Mouse (Mus musculus): ENCODE data around the gene Otulin. TPM values are rescaled to one million over a fixed set of nuclear protein-coding genes. Genes with fewer than 3 reads are reported as not detected.
A peak's percentile ranks its signal among the peaks of the same experiment; 100 is the strongest.

Otulin gene
- polyA plus RNA-seq, 1 experiment from 2014 or later: 26.2 TPM

DNA sequence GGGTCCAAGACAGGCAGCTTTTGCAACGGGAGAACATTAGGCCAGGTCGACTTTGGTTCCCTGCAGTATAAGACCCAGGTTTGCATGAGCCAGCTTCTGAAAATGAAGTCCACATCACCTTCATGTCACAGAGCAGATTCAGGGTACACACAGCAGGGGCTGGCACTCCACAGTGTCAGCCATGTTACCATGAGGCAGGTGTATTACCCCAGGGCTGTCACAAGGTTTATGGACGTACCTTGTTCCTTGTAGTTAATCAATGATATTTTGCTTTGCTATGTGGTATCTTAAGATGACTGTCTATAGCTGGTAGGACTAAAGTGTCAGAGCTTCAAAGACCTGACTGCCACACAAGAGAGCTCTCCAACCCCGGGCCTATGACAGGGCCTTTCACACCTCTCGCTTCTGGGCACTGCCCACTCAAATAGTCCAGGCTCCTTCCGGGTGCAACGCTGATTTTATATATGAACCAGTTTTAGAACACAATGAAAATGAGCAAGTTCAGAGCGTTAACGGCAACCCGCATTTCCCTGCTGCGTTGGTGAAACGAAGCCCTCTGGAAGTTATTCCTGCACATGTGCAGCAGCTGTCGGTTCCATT lies 31.6 kb downstream of the Otulin start:
- ATAC-seq (no peak), DNase-seq (ENCODE audit: low spot score) (no peak)
- Histone ChIP-seq H3K27ac (ENCODE audit: low read length) (no peak overlapping the region), H3K36me3 (ENCODE audit: insufficient read depth, low read length) (0 out of 2 replicates have a peak, but pooled peaks cover 4% of the 10 kb centered on the region), H3K9ac (replicated peaks; ENCODE audit: low read depth) (no peak overlapping the region), H3K9me3 (ENCODE audit: low read length) (no peaks in the 10 kb centered on the region), H3K4me1 (ENCODE audit: insufficient read depth, low read depth, low read length) (no peaks in the 10 kb centered on the region), H3K4me3 (ENCODE audit: low read depth, low read length) (no peak overlapping the region), H3K27me3 (replicated peaks; ENCODE audit: insufficient read depth, low read length) (no peaks in the 10 kb centered on the region), H3K4me2 (replicated peaks; ENCODE audit: low read depth, low read length) (no peak overlapping the region)
- TF ChIP-seq CTCF (IDR thresholded peaks at IDR 0.05): no peak
- no peak for TF ChIP-seq EP300 (IDR thresholded peaks at IDR 0.05)
- 85% methylated on average over 13 of the region's 13 CpGs for WGBS

GRCm38 (mm10) chr15:27597516-27597915 lies 33.0 kb downstream of the Otulin start:
- Histone ChIP-seq H3K4me1 (ENCODE audit: insufficient read depth, low read depth, low read length) (no peaks in the 10 kb centered on the region), H3K36me3 (ENCODE audit: insufficient read depth, low read length) (peaks cover 12% of the 10 kb centered on the region; the same call in 1 of the 2 replicates), H3K4me3 (ENCODE audit: low read depth, low read length) (no peak overlapping the region), H3K27ac (ENCODE audit: low read length) (no peak overlapping the region), H3K4me2 (replicated peaks; ENCODE audit: low read depth, low read length) (no peak overlapping the region), H3K9me3 (ENCODE audit: low read length) (no peaks in the 10 kb centered on the region), H3K27me3 (replicated peaks; ENCODE audit: insufficient read depth, low read length) (no peaks in the 10 kb centered on the region), H3K9ac (replicated peaks; ENCODE audit: low read depth) (no peak overlapping the region)
- no peak for DNase-seq (ENCODE audit: low spot score)
- WGBS: 77% methylated on average over 4 of the region's 4 CpGs
- no peak for ATAC-seq
- TF ChIP-seq EP300 (IDR thresholded peaks at IDR 0.05) (no peak), CTCF (IDR thresholded peaks at IDR 0.05) (no peak)

GRCm38 (mm10) chr15:27596463-27597140 lies 33.9 kb downstream of the Otulin start:
- H3K4me1 ChIP-seq (ENCODE audit: insufficient read depth, low read depth, low read length): no peaks in the 10 kb centered on the region
- no peak overlapping the region for H3K9ac ChIP-seq (replicated peaks; ENCODE audit: low read depth)
- H3K4me2 ChIP-seq (replicated peaks; ENCODE audit: low read depth, low read length): no peak overlapping the region
- DNase-seq (ENCODE audit: low spot score) (peak; percentile 35), ATAC-seq (no peak; the same call in 1 of the 2 replicates)
- no peaks in the 10 kb centered on the region for H3K27me3 ChIP-seq (replicated peaks; ENCODE audit: insufficient read depth, low read length)
- no peaks in the 10 kb centered on the region for H3K9me3 ChIP-seq (ENCODE audit: low read length)
- H3K27ac ChIP-seq (ENCODE audit: low read length): no peak overlapping the region
- TF ChIP-seq EP300 (IDR thresholded peaks at IDR 0.05): no peak
- TF ChIP-seq CTCF (IDR thresholded peaks at IDR 0.05): peak; percentile 7; the same call in 1 of the 2 replicates
- 47% methylated on average over 3 of the region's 3 CpGs for WGBS
- no peak overlapping the region for H3K4me3 ChIP-seq (ENCODE audit: low read depth, low read length)
- H3K36me3 ChIP-seq (ENCODE audit: insufficient read depth, low read length): peaks cover 12% of the 10 kb centered on the region; the same call in 1 of the 2 replicates

DNA sequence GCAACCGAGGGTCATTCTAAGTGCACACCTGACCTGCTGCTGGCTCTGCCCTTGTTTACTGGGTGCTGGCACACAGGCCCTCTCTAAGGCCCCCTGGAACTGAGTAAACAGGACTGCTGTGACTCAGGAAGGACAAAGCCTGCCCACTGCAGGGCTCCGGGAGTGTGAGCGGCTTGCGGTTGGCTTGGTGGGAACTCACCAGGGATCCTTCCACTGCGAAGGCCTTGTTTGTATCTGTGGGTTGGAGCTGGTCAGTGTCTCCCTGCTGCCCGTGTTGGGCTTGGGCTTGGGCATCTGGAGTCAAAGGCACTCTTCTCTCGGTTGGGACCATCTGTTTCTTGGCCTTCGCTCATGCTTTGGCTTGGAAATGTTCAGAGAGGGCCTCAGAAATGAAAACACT lies 34.9 kb downstream of the Otulin start:
- peak overlapping the region; percentile 51 for H3K27ac ChIP-seq (ENCODE audit: low read length)
- H3K4me3 ChIP-seq (ENCODE audit: low read depth, low read length): no peak overlapping the region
- no peak overlapping the region for H3K9ac ChIP-seq (replicated peaks; ENCODE audit: low read depth)
- peaks cover 12% of the 10 kb centered on the region; the same call in 1 of the 2 replicates for H3K36me3 ChIP-seq (ENCODE audit: insufficient read depth, low read length)
- no peak overlapping the region for H3K4me2 ChIP-seq (replicated peaks; ENCODE audit: low read depth, low read length)
- ATAC-seq: peak; percentile 73
- H3K27me3 ChIP-seq (replicated peaks; ENCODE audit: insufficient read depth, low read length): no peaks in the 10 kb centered on the region
- H3K9me3 ChIP-seq (ENCODE audit: low read length): no peaks in the 10 kb centered on the region
- DNase-seq (ENCODE audit: low spot score): no peak
- no peak for TF ChIP-seq EP300 (IDR thresholded peaks at IDR 0.05)
- TF ChIP-seq CTCF (IDR thresholded peaks at IDR 0.05): no peak; the same call in 1 of the 2 replicates
- H3K4me1 ChIP-seq (ENCODE audit: insufficient read depth, low read depth, low read length): no peaks in the 10 kb centered on the region
- WGBS: 49% methylated on average over 8 of the region's 8 CpGs

- Histone ChIP-seq H3K9me3 (ENCODE audit: low read length) (no peaks in the 10 kb centered on the region), H3K4me1 (ENCODE audit: insufficient read depth, low read depth, low read length) (no peaks in the 10 kb centered on the region), H3K9ac (replicated peaks; ENCODE audit: low read depth) (no peak overlapping the region), H3K27me3 (replicated peaks; ENCODE audit: insufficient read depth, low read length) (no peaks in the 10 kb centered on the region), H3K4me2 (replicated peaks; ENCODE audit: low read depth, low read length) (no peak overlapping the region), H3K27ac (ENCODE audit: low read length) (peak overlapping the region; percentile 51; the same call in 1 of the 2 replicates), H3K4me3 (ENCODE audit: low read depth, low read length) (no peak overlapping the region), H3K36me3 (ENCODE audit: insufficient read depth, low read length) (peaks cover 12% of the 10 kb centered on the region; the same call in 1 of the 2 replicates)
- DNase-seq (ENCODE audit: low spot score): no peak
- peak; percentile 33; the same call in 1 of the 2 replicates for ATAC-seq
- WGBS: 33% methylated on average over 4 of the region's 4 CpGs
- TF ChIP-seq CTCF (IDR thresholded peaks at IDR 0.05): no peak
- no peak for TF ChIP-seq EP300 (IDR thresholded peaks at IDR 0.05)
These were observed 35.5 kb downstream of the Otulin start for GRCm38 (mm10) chr15:27594973-27595372.

- TF ChIP-seq CTCF (IDR thresholded peaks at IDR 0.05) (peak; percentile 35), EP300 (IDR thresholded peaks at IDR 0.05) (no peak)
- no peak for DNase-seq (ENCODE audit: low spot score)
- peaks cover 12% of the 10 kb centered on the region; the same call in 1 of the 2 replicates for H3K36me3 ChIP-seq (ENCODE audit: insufficient read depth, low read length)
- no peaks in the 10 kb centered on the region for H3K9me3 ChIP-seq (ENCODE audit: low read length)
- 85% methylated on average over 13 of the region's 13 CpGs for WGBS
- H3K27ac ChIP-seq (ENCODE audit: low read length): no peak overlapping the region
- no peak overlapping the region for H3K4me3 ChIP-seq (ENCODE audit: low read depth, low read length)
- H3K4me2 ChIP-seq (replicated peaks; ENCODE audit: low read depth, low read length): no peak overlapping the region
- ATAC-seq: no peak
- H3K27me3 ChIP-seq (replicated peaks; ENCODE audit: insufficient read depth, low read length): no peaks in the 10 kb centered on the region
- no peak overlapping the region for H3K9ac ChIP-seq (replicated peaks; ENCODE audit: low read depth)
- no peaks in the 10 kb centered on the region for H3K4me1 ChIP-seq (ENCODE audit: insufficient read depth, low read depth, low read length)
These were observed 36.8 kb downstream of the Otulin start for GRCm38 (mm10) chr15:27593717-27594116.

Data from lung, postnatal 0 days (tissue).